Mouse (Mus musculus) neural tube, embryonic 14.5 days (tissue): ENCODE data around the gene Large1. TPM values are rescaled to one million over a fixed set of nuclear protein-coding genes. Genes with fewer than 3 reads are reported as not detected.
"Not testable (repeated sequence)": the region's sequence is repeated elsewhere in the genome, so short reads cannot be mapped to it uniquely, and the experiment has no call there.

Experiments used
- ATAC-seq: fragments of 200-750 bp; cut with Nextera tagmentation; 2 replicates; pipeline ENCODE4 v1.8.0; 2017; ENCODE audit warnings: low read depth, mild to moderate bottlenecking, moderate TSS enrichment, moderate library complexity
- H3K27ac ChIP-seq: fragments of 300-500 bp; sonication (generic); 2 replicates; pipeline ENCODE4 v1.5.1; 2014; ENCODE audit warnings: low read depth, mild to moderate bottlenecking, control low read depth, low read length, moderate library complexity, mixed read lengths
- H3K27me3 ChIP-seq: fragments of 300-500 bp; sonication (generic); 2 replicates; pipeline ENCODE4 v1.6.1; 2014; ENCODE audit warnings: low read length; ENCODE audit not compliant: control insufficient read depth, insufficient read depth
- H3K36me3 ChIP-seq: fragments of 300-500 bp; sonication (generic); 2 replicates; pipeline ENCODE4 v1.6.1; 2014; ENCODE audit warnings: low read length, mixed read lengths; ENCODE audit not compliant: control insufficient read depth, insufficient read depth
- H3K4me1 ChIP-seq: fragments of 300-500 bp; sonication (generic); 2 replicates; pipeline ENCODE4 v1.6.1; 2014; ENCODE audit warnings: low read length; ENCODE audit not compliant: control insufficient read depth, insufficient read depth
- H3K4me2 ChIP-seq: fragments of 300-500 bp; sonication (generic); 2 replicates; pipeline ENCODE4 v1.6.1; 2014; ENCODE audit warnings: mild to moderate bottlenecking, low read depth, low read length, control low read depth
- H3K4me3 ChIP-seq: fragments of 300-500 bp; sonication (generic); 2 replicates; pipeline ENCODE4 v1.5.1; 2014; ENCODE audit warnings: low read depth, low read length, control low read depth, mixed read lengths
- H3K9ac ChIP-seq: fragments of 300-500 bp; sonication (generic); replicated peaks from 2 replicates; pipeline ENCODE4 v1.6.1; 2014; ENCODE audit warnings: low read depth, mild to moderate bottlenecking, control low read depth, low read length, mixed read lengths
- H3K9me3 ChIP-seq: fragments of 300-500 bp; sonication (generic); 2 replicates; pipeline ENCODE4 v1.6.1; 2016; ENCODE audit warnings: low read length; ENCODE audit not compliant: control insufficient read depth
- WGBS: fragments of 180-500 bp; shearing (Covaris S2); extraction: QIAGEN DNeasy Blood & Tissue Kit; methylation state at CpG from one replicate; pipeline ENCODE4 v1.1.7; 2014; 5-methylcytosine and 5-hydroxymethylcytosine counted together
- polyA plus RNA-seq: library from polyadenylated mRNA; unstranded; fragments of >200 nt; fragmentation: Nextera tagmentation; extraction: Ambion mirVana; gene quantifications from 2 replicates; pipeline ENCODE4 v1.2.1, GENCODE M21; 2014

Large1 gene
- polyA plus RNA-seq, 1 experiment from 2014 or later = 28.5 TPM

DNA sequence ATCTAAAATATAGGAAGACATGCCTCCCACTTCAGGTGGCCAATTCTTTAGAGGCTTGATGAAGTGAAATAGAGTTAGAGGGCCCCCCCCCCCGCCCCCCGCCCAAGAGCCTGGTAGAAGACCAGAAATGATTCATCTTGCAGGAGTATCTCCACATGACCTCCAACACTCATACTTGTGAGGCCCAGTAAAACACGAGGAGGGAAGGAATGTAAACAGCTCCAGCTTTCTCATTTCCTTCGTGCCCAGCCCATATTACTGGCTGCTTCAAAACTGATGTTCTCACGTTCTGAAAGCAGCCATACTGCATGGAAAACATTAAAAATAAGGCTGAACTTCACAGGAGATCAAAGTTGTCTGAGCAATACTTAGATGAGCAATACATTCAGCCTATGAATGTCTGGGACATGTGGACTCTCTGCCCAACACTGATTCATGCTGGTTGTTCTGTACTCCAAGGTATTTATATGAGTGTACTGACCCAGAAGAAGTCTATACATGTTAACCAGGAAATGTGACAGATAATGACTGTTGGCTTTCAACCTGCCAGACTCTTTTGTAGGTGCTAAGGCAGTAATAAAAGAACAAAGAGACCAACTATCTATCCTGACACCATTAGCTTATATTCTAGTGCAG is 229.4 kb downstream of the Large1 start:
- no peak for ATAC-seq
- H3K9ac ChIP-seq = no peak overlapping the region
- no peaks in the 10 kb centered on the region for H3K9me3 ChIP-seq
- WGBS = 86% methylated on average over 5 of the region's 5 CpGs
- H3K4me2 ChIP-seq = no peak overlapping the region
- no peak overlapping the region for H3K27ac ChIP-seq
- H3K27me3 ChIP-seq = no peaks in the 10 kb centered on the region
- no peaks in the 10 kb centered on the region for H3K36me3 ChIP-seq
- no peak overlapping the region for H3K4me3 ChIP-seq
- H3K4me1 ChIP-seq = no peaks in the 10 kb centered on the region

- no peaks in the 10 kb centered on the region for H3K4me1 ChIP-seq
- no peak overlapping the region for H3K9ac ChIP-seq
- no peaks in the 10 kb centered on the region for H3K9me3 ChIP-seq
- H3K27me3 ChIP-seq = no peaks in the 10 kb centered on the region
- 97% methylated on average over 1 of the region's 1 CpGs for WGBS
- no peak overlapping the region for H3K4me2 ChIP-seq
- H3K36me3 ChIP-seq = no peaks in the 10 kb centered on the region
- no peak overlapping the region for H3K4me3 ChIP-seq
- ATAC-seq = no peak
- no peak overlapping the region for H3K27ac ChIP-seq
Observed at GRCm38 (mm10) chr8:73112332-73112895, 240.9 kb downstream of the Large1 start.

- no peaks in the 10 kb centered on the region for H3K4me1 ChIP-seq
- no peak overlapping the region for H3K4me2 ChIP-seq
- no peaks in the 10 kb centered on the region for H3K9me3 ChIP-seq
- no peaks in the 10 kb centered on the region for H3K36me3 ChIP-seq
- no peaks in the 10 kb centered on the region for H3K27me3 ChIP-seq
- no peak overlapping the region for H3K27ac ChIP-seq
- no peak for ATAC-seq
- no peak overlapping the region for H3K4me3 ChIP-seq
- no peak overlapping the region for H3K9ac ChIP-seq
- WGBS = 47% methylated on average over 1 of the region's 1 CpGs
Observed at GRCm38 (mm10) chr8:73104089-73104488, 249.3 kb downstream of the Large1 start.

- no peak overlapping the region for H3K4me3 ChIP-seq
- no peaks in the 10 kb centered on the region for H3K27me3 ChIP-seq
- H3K36me3 ChIP-seq = no peaks in the 10 kb centered on the region
- no peak overlapping the region for H3K27ac ChIP-seq
- ATAC-seq = no peak
- H3K9ac ChIP-seq = no peak overlapping the region
- 80% methylated on average over 5 of the region's 5 CpGs for WGBS
- no peak overlapping the region for H3K4me2 ChIP-seq
- no peaks in the 10 kb centered on the region for H3K4me1 ChIP-seq
- H3K9me3 ChIP-seq = no peaks in the 10 kb centered on the region
Observed at GRCm38 (mm10) chr8:73101069-73101468, 252.3 kb downstream of the Large1 start.

DNA sequence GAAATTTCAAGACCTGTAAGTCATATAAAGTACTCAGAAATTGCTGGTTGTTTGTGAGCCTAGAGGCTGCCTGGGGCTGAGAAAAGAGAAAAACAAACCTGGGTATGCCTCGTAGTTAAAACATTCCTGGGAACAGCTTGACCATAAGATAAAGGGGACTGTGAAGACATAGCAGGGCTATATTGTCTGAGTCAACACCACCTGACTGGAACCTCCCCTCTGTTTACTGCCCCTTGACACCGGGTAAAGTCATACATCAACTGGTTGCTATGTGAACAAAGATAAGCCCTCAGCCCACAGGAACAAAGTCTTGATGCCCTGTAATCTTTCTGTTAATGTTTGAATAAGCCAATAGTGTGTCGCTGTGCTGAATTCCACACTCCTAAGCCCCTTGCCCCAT is 252.7 kb downstream of the Large1 start:
- H3K4me3 ChIP-seq, H3K27me3 ChIP-seq, H3K36me3 ChIP-seq, H3K9me3 ChIP-seq, H3K4me1 ChIP-seq, H3K4me2 ChIP-seq, H3K27ac ChIP-seq, H3K9ac ChIP-seq, ATAC-seq: not testable (repeated sequence)
- 13% methylated on average over 3 of the region's 3 CpGs for WGBS

DNA sequence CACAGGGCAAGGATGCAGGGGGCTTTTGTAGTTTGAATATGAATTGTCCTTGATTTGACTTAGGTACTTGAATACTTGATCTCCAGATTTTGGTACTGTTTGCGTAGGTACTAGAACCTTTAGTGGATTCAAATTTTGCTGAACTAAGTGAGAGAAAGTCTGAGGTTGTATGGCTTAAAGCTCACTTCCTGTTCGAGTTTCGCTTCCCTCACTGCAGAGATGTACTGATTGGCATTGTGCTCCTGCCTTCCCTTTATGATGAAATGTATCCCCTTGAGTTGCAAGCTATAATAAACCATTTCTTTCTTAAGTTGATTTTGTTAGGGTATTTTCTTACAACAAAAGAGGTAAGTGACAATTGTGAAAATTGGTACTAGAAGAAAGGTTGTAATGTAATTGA is 253.8 kb downstream of the Large1 start:
- Histone ChIP-seq H3K27me3 (no peaks in the 10 kb centered on the region), H3K4me2 (no peak overlapping the region), H3K27ac (no peak overlapping the region), H3K4me3 (no peak overlapping the region), H3K36me3 (no peaks in the 10 kb centered on the region), H3K4me1 (no peaks in the 10 kb centered on the region), H3K9ac (no peak overlapping the region), H3K9me3 (no peaks in the 10 kb centered on the region)
- 96% methylated on average over 3 of the region's 3 CpGs for WGBS
- ATAC-seq = no peak

DNA sequence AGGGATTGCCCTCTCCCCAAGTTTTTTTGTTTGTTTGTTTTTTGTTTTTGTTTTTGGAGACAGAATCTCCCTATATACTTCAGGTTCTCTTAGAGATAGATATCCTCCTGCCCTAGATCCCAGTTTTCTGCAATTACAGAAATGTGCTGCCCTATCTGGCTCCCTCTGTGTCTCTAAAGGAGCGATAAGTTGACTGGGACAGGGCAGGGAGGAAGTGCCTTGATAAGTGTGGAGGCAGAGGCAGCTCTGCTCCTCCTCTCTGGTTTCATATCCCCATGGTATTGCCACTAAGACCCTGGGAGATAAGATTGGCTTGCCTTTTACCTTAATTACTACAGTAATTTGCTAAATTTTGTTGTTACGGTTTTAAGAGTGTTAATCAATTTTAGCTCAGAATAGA is 256.4 kb downstream of the Large1 start:
- H3K27me3 ChIP-seq = no peaks in the 10 kb centered on the region
- H3K4me2 ChIP-seq = no peak overlapping the region
- no peak for ATAC-seq
- 85% methylated on average over 2 of the region's 2 CpGs for WGBS
- no peaks in the 10 kb centered on the region for H3K36me3 ChIP-seq
- no peak overlapping the region for H3K9ac ChIP-seq
- no peak overlapping the region for H3K4me3 ChIP-seq
- H3K9me3 ChIP-seq = no peaks in the 10 kb centered on the region
- H3K4me1 ChIP-seq = no peaks in the 10 kb centered on the region
- H3K27ac ChIP-seq = no peak overlapping the region

DNA sequence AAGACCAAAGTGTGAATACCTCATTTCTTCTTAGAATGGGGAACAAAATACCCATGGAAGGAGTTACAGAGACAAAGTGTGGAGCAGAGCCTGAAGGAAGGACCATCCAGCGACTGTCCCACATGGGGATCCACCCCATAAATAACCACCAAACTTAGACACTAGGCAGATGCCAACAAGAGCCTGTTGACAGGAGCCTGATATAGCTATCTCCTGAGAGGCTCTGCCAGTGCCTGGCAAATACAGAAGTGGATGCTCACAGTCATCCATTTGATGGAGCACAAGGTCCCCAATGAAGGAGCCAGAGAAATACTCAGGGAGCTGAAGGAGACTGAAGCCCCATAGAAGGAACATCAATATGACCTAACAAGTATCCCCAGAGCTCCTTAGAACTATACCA is 275.6 kb downstream of the Large1 start:
- H3K9me3 ChIP-seq, H3K4me1 ChIP-seq, H3K27ac ChIP-seq, H3K9ac ChIP-seq, ATAC-seq, H3K4me2 ChIP-seq, H3K4me3 ChIP-seq, H3K27me3 ChIP-seq, H3K36me3 ChIP-seq: not testable (repeated sequence)
- 79% methylated on average over 1 of the region's 1 CpGs for WGBS

GRCm38 (mm10) chr8:73061410-73061809 is 291.9 kb downstream of the Large1 start:
- no peak overlapping the region for H3K27ac ChIP-seq
- 75% methylated on average over 1 of the region's 1 CpGs for WGBS
- H3K4me2 ChIP-seq = no peak overlapping the region
- H3K9me3 ChIP-seq = no peaks in the 10 kb centered on the region
- H3K4me1 ChIP-seq = no peaks in the 10 kb centered on the region
- H3K9ac ChIP-seq = no peak overlapping the region
- H3K27me3 ChIP-seq = no peaks in the 10 kb centered on the region
- H3K36me3 ChIP-seq = no peaks in the 10 kb centered on the region
- H3K4me3 ChIP-seq = no peak overlapping the region
- no peak for ATAC-seq
